Mouse (Mus musculus) C2C12 (cell line): ENCODE measurements at regions not wholly inside any gene's neighbourhood (a gene's known extent, or its start where the extent isn't known, plus 50 kb on each side); places are given as distances from the start of the nearest gene placed in this dataset.

Source experiments
- CEBPB ChIP-seq: IDR thresholded peaks from one replicate; pipeline ENCODE4 v1.6.1; 2011; ENCODE audit warnings: low read depth, mild to moderate bottlenecking, control low read depth, moderate library complexity
- CTCF ChIP-seq: IDR thresholded peaks from one replicate; pipeline ENCODE4 v1.5.1; 2011; ENCODE audit not compliant: control insufficient read depth, insufficient read depth, insufficient read length
- FOSL1 ChIP-seq: IDR thresholded peaks from one replicate; pipeline ENCODE4 v1.8.0; 2011; ENCODE audit warnings: mild to moderate bottlenecking, low read length; ENCODE audit not compliant: poor library complexity, insufficient read depth, severe bottlenecking
- MAX ChIP-seq: IDR thresholded peaks from one replicate; pipeline ENCODE4 v1.6.1; 2011; ENCODE audit warnings: mild to moderate bottlenecking, control low read depth
- MYOD1 ChIP-seq: IDR thresholded peaks from one replicate; pipeline ENCODE4 v1.6.1; 2011; ENCODE audit warnings: low read depth; ENCODE audit not compliant: control insufficient read depth, insufficient read length
- MYOG ChIP-seq: IDR thresholded peaks from one replicate; pipeline ENCODE4 v1.6.1; 2011; ENCODE audit not compliant: control insufficient read depth, insufficient read length; ENCODE audit errors: extremely low read depth
- USF1 ChIP-seq: IDR thresholded peaks from one replicate; pipeline ENCODE4 v1.6.1; 2011; ENCODE audit warnings: low read depth, mild to moderate bottlenecking, control low read depth, moderate library complexity

- no peak for TF ChIP-seq USF1
- TF ChIP-seq CTCF: no peak
- TF ChIP-seq MAX: no peak
- TF ChIP-seq MYOG: no peak
- TF ChIP-seq MYOD1: no peak
- TF ChIP-seq CEBPB: no peak
- no peak for TF ChIP-seq FOSL1
These were observed 776.0 kb downstream of the Diaph3 start for GRCm38 (mm10) chr14:86365032-86365431.
